Mouse (Mus musculus) ES-E14 (cell line): ENCODE data around the gene Tmprss9. TPM values are rescaled to one million over a fixed set of nuclear protein-coding genes. Genes with fewer than 3 reads are reported as not detected.

ENCODE experiments used
- DNase-seq: peaks from one replicate; pipeline ENCODE4 v3.0.0-alpha.2; 2013; ENCODE audit warnings: low read depth, low spot score
- H3K27ac ChIP-seq: 2 replicates; pipeline ENCODE4 v1.5.1; 2012; ENCODE audit warnings: low read depth, mild to moderate bottlenecking, low read length, moderate library complexity, mixed read lengths; ENCODE audit not compliant: poor library complexity, insufficient read depth, severe bottlenecking
- H3K36me3 ChIP-seq: 2 replicates; pipeline ENCODE4 v1.6.1; 2012; ENCODE audit warnings: mild to moderate bottlenecking, low read length, moderate library complexity, mixed read lengths; ENCODE audit not compliant: control insufficient read depth, poor library complexity, insufficient read depth, severe bottlenecking
- H3K4me1 ChIP-seq, 2 experiments: fragments of 150-350 bp in 1 of 2; sonication (generic) in 1 of 2; 2 replicates each; pipeline ENCODE4 v1.6.1; 2012; ENCODE audit warnings: low read length in 2 of 2, mild to moderate bottlenecking in 1 of 2, mixed read lengths in 1 of 2; ENCODE audit not compliant: control insufficient read depth in 2 of 2, insufficient read depth in 2 of 2, poor library complexity in 1 of 2
- H3K4me3 ChIP-seq, 2 experiments: fragments of 150-350 bp in 1 of 2; sonication (generic) in 1 of 2; 2 replicates each; pipeline ENCODE4 v1.5.1; 2012; ENCODE audit warnings: low read length in 2 of 2, low read depth in 1 of 2, mild to moderate bottlenecking in 1 of 2, mixed read lengths in 1 of 2; ENCODE audit not compliant: insufficient read depth in 1 of 2, poor library complexity in 1 of 2, severe bottlenecking in 1 of 2
- H3K9ac ChIP-seq: 2 replicates; pipeline ENCODE4 v1.6.1; 2012; ENCODE audit warnings: low read depth, mild to moderate bottlenecking, low read length, mixed read lengths; ENCODE audit not compliant: poor library complexity, insufficient read depth, severe bottlenecking
- H3K9me3 ChIP-seq: fragments of 150-350 bp; sonication (generic); 2 replicates; pipeline ENCODE4 v1.6.1; 2012; ENCODE audit warnings: low read depth, mild to moderate bottlenecking, low read length; ENCODE audit not compliant: control insufficient read depth, insufficient read depth
- CHD2 ChIP-seq: IDR thresholded peaks from 2 replicates; pipeline ENCODE4 v1.6.1; 2014; ENCODE audit warnings: mild to moderate bottlenecking, low read depth, low read length, inconsistent platforms
- HCFC1 ChIP-seq: IDR thresholded peaks from 2 replicates; pipeline ENCODE4 v1.6.1; 2012; ENCODE audit warnings: low read length, inconsistent platforms, borderline replicate concordance; ENCODE audit not compliant: insufficient read depth
- MAFK ChIP-seq: IDR thresholded peaks from 2 replicates; pipeline ENCODE4 v1.6.1; 2014; ENCODE audit warnings: mild to moderate bottlenecking, low read depth, low read length, inconsistent platforms; ENCODE audit not compliant: insufficient read depth
- ZC3H11A ChIP-seq: IDR thresholded peaks from 2 replicates; pipeline ENCODE4 v1.6.1; 2012; ENCODE audit warnings: low read depth, mild to moderate bottlenecking, inconsistent platforms, low read length, borderline replicate concordance
- ZNF384 ChIP-seq: IDR thresholded peaks from 2 replicates; pipeline ENCODE4 v1.6.1; 2012; ENCODE audit warnings: low read depth, low read length, inconsistent platforms
- in situ Hi-C, 2 experiments: fragments of 600-800 bp; cut with MboI; formaldehyde crosslinking; loops; one replicate each; pipeline ENCODE4 v1.15.1; 2025; ENCODE audit warnings: low sequenced_read_pairs in 2 of 2, inconsistent platforms in 1 of 2; ENCODE audit not compliant: unreplicated experiment in 2 of 2
- total RNA-seq: library from RNA; depleted of rRNA; stranded (reverse); fragments of 300-350 nt; gene quantifications from 2 replicates; pipeline ENCODE4 v1.2.3, GENCODE M21; 2012

Gene Tmprss9
- total RNA-seq, 1 experiment = not detected

DNA sequence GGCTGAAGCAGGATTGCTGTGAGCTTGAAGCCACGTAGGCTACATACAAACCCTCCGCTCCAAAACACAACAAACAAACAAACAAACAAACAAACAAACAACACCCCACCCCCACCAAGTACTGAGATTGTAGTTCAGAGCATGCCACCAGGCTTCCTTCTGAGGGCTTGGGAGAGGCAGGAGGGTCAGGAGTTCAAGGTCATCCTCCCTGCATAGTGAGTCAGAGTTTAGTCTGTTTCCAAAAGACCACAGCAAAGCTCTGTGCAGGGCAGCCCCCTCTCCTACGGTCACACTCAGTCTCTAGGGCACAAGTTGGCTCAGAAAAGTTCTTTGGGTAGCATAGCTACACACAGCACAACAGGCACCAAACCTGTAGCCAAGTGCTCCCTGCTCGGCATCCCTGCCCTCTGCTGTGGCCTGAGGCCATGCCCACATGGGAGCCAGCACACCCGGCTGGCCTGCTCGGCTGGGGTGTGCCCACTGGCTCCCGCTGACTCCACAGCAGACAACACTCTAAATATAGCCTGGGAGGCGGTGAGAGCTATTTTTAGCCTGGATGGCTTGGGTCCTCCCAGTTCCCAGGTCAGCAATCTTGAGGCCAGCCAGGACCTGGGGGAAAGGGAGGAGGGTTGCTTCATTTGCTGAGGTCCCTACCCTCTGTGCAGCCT lies 68.8 kb downstream of the Tmprss9 start:
- Histone ChIP-seq H3K27ac (peak overlapping the region; percentile 89), H3K9me3 (no peaks in the 10 kb centered on the region), H3K4me3 (peak overlapping the region; percentile 30 to 32; a peak in 3 of 4 replicates), H3K36me3 (no peaks in the 10 kb centered on the region), H3K9ac (peak overlapping the region; percentile 29; the same call in 1 of the 2 replicates), H3K4me1 (peaks cover 20 to 44% of the 10 kb centered on the region in 2 experiments)
- DNase-seq = peak; percentile 65
- in situ Hi-C loops = no loop called here
- TF ChIP-seq CHD2 (no peak), MAFK (no peak), HCFC1 (no peak), ZC3H11A (no peak), ZNF384 (no peak)

DNA sequence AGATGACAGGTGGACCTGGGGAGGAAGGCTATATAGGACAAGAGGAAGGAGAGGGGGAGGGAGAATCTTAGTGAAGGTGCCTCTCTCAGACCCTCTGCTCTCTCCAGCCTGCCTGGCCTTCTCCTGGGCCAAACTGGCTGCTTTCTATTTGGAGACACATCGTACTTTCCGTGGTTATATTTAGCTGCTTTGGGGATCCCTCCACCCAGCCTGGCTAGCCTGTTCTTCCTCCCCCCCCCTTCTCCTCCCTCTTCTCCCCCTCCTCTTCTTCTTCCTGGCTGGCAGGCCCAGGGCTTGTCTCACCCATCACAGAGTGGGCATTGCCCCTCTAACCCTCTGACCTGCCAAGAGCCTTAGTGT lies 69.3 kb downstream of the Tmprss9 start:
- TF ChIP-seq ZC3H11A (no peak), MAFK (no peak), CHD2 (no peak), HCFC1 (no peak), ZNF384 (no peak)
- Histone ChIP-seq H3K36me3 (no peaks in the 10 kb centered on the region), H3K4me3 (peak overlapping the region in 1 of 2 experiments; percentile 32; a peak in 2 of 4 replicates), H3K27ac (peak overlapping the region; percentile 89), H3K4me1 (peaks cover 20 to 40% of the 10 kb centered on the region in 2 experiments), H3K9me3 (no peaks in the 10 kb centered on the region), H3K9ac (peak overlapping the region; percentile 19; the same call in 1 of the 2 replicates)
- in situ Hi-C loops = no loop called here
- DNase-seq = no peak

DNA sequence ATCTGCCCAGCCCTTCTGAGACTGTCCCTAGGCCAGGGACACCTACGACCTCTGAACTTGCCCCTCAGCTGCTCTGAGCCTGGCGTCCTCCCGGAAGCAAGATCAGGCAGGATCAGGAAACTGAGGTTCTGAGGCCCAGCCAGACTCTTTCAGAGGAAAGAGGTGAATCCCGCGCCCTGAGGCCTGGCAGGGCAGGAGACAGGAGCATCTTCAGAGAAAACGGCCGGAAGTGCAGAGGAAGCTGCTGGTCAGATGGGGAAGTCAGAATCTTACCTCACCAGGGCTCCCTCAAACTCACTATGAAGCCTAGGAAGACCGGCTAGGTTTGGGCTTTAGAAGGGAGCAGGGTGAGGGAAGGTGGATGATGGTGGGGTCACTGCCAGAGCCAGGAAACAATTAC lies 71.3 kb downstream of the Tmprss9 start:
- in situ Hi-C loops = no loop called here
- no peak for TF ChIP-seq ZC3H11A
- no peak for TF ChIP-seq MAFK
- no peak for TF ChIP-seq HCFC1
- H3K4me1 ChIP-seq = peaks cover 15 to 35% of the 10 kb centered on the region in 2 experiments

DNA sequence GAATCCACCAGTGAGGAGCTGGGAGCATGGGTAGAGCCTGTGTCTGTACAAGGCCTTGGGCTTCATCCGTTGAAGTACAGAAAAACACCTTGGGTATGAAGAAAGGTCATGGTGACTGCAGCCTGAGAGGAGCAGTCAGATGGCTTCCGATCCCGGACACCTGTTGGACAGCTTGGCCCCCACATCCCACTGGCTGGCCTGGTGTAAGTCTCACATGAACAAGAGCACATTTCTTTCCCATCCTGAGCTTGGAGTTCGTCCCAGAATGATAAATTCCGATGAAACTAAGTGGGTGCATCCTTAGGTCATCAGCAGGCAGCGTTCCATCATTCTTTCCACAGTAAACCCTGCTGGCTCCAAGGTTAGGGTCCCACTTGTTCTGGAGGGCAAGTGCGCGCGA lies 72.1 kb downstream of the Tmprss9 start:
- in situ Hi-C loops = no loop called here
- no peak for TF ChIP-seq ZNF384
- TF ChIP-seq HCFC1 = no peak
- no peak for TF ChIP-seq CHD2
- TF ChIP-seq MAFK = no peak
- no peak for TF ChIP-seq ZC3H11A
- DNase-seq = no peak
- no peak overlapping the region for H3K9ac ChIP-seq
- H3K4me3 ChIP-seq = no peak overlapping the region
- no peaks in the 10 kb centered on the region for H3K36me3 ChIP-seq
- H3K4me1 ChIP-seq = peaks cover 13 to 40% of the 10 kb centered on the region in 2 experiments
- no peak overlapping the region for H3K27ac ChIP-seq
- H3K9me3 ChIP-seq = no peaks in the 10 kb centered on the region

More for the DNA sequence above, 71.3 kb downstream of the Tmprss9 start:
- no peak overlapping the region for H3K4me3 ChIP-seq
- H3K36me3 ChIP-seq = no peaks in the 10 kb centered on the region
- no peak overlapping the region for H3K27ac ChIP-seq
- DNase-seq = no peak
- H3K9ac ChIP-seq = 0 out of 2 replicates have a peak overlapping the region, but pooled peaks have one; percentile 9
- no peaks in the 10 kb centered on the region for H3K9me3 ChIP-seq
